Mouse (Mus musculus) gastrocnemius, postnatal 25 days (tissue): ENCODE results near the gene Lce3c. TPM values are rescaled to one million over a fixed set of nuclear protein-coding genes. Genes with fewer than 3 reads are reported as not detected.

Source experiments
- DNase-seq: peaks from one replicate; pipeline ENCODE4 v3.0.0; 2022
- long read RNA-seq, 2 experiments: library from polyadenylated mRNA; stranded (forward); transcript quantifications; one replicate each; pipeline ENCODE4 v2.0.0; 2021
- total RNA-seq, 2 experiments: library from RNA; stranded (reverse); gene quantifications; 1 replicate in 1 of 2; 2 replicates in 1 of 2; pipeline ENCODE4 v1.2.3; 2021

Gene Lce3c
- not detected for total RNA-seq
- long read RNA-seq, experiment 1 = 0 reads
- long read RNA-seq, experiment 2 = 0 reads

- DNase-seq = no peak
These were observed at the start of gene Lce3c for GRCm38 (mm10) chr3:92944186-92944585. TSS of gene Lce3c (plus strand) at chr3:92944486.

- DNase-seq = no peak
These were observed 49.8 kb upstream of the Lce3c start for GRCm38 (mm10) chr3:92894489-92894888.

GRCm38 (mm10) chr3:92902992-92903391 lies 41.3 kb upstream of the Lce3c start:
- no peak for DNase-seq

- no peak for DNase-seq
These were observed 40.6 kb upstream of the Lce3c start for GRCm38 (mm10) chr3:92903640-92904039.

GRCm38 (mm10) chr3:92905182-92905581 lies 39.1 kb upstream of the Lce3c start:
- DNase-seq = no peak

- DNase-seq = no peak
These were observed 36.7 kb upstream of the Lce3c start for GRCm38 (mm10) chr3:92907571-92907970.

- DNase-seq = no peak
These were observed 23.9 kb upstream of the Lce3c start for GRCm38 (mm10) chr3:92920364-92920763.

GRCm38 (mm10) chr3:92926130-92926529 lies 18.2 kb upstream of the Lce3c start, which contains the start of gene Lce3a:
TSS of gene Lce3a (minus strand) at chr3:92926230.
- DNase-seq = no peak

- no peak for DNase-seq
These were observed 11.6 kb upstream of the Lce3c start, which contains the start of gene Lce3b for GRCm38 (mm10) chr3:92932679-92933078. TSS of gene Lce3b (plus strand) at chr3:92932979.

- DNase-seq = no peak
These were observed 12.8 kb downstream of the Lce3c start, which contains the start of gene Lce3d for GRCm38 (mm10) chr3:92957090-92957489. TSS of gene Lce3d (plus strand) at chr3:92957390.

- DNase-seq = no peak
These were observed 22.5 kb downstream of the Lce3c start, which contains the start of gene Lce3e for GRCm38 (mm10) chr3:92966761-92967160. TSS of gene Lce3e (plus strand) at chr3:92967061.

- DNase-seq = no peak
These were observed 34.2 kb downstream of the Lce3c start for GRCm38 (mm10) chr3:92978484-92978883.

- no peak for DNase-seq
These were observed 47.6 kb downstream of the Lce3c start, which contains the start of gene Lce3f for GRCm38 (mm10) chr3:92991926-92992325. TSS of gene Lce3f (plus strand) at chr3:92992226.

Other genes starting within 250 kb of the Lce3c start
- not detected for gene Lce1e, start 235.4 kb upstream of the Lce3c start, total RNA-seq
- gene Lce1f, start 224.1 kb upstream of the Lce3c start, total RNA-seq = not detected
- gene Gm38119, start 205.4 kb upstream of the Lce3c start, total RNA-seq = not detected
- gene Lce1g, start 192.1 kb upstream of the Lce3c start, total RNA-seq = not detected
- gene Lce1h, start 179.4 kb upstream of the Lce3c start, total RNA-seq = not detected
- not detected for gene Lce1i, start 165.6 kb upstream of the Lce3c start, total RNA-seq
- gene Lce1j, start 154.0 kb upstream of the Lce3c start, total RNA-seq = not detected
- gene Lce1k, start 136.6 kb upstream of the Lce3c start, total RNA-seq = not detected
- gene Kprp, start 117.2 kb upstream of the Lce3c start, total RNA-seq = not detected
- gene Lce1l, start 93.2 kb upstream of the Lce3c start, total RNA-seq = not detected
- gene 2310050C09Rik, start 74.3 kb upstream of the Lce3c start, total RNA-seq = not detected
- gene Lce3a, start 18.3 kb upstream of the Lce3c start, total RNA-seq = not detected
- gene Lce3b, start 11.5 kb upstream of the Lce3c start, total RNA-seq = not detected
- gene Lce3d, start 12.9 kb downstream of the Lce3c start, total RNA-seq = not detected
- not detected for gene Lce3e, start 22.6 kb downstream of the Lce3c start, total RNA-seq
- gene Lce3f, start 47.7 kb downstream of the Lce3c start, total RNA-seq = not detected
- gene Crct1, start 71.2 kb downstream of the Lce3c start, total RNA-seq = not detected
- gene Lce1m, start 74.6 kb downstream of the Lce3c start, total RNA-seq = not detected
- not detected for gene Gm4858, start 124.3 kb downstream of the Lce3c start, total RNA-seq
- not detected for gene Crnn, start 200.3 kb downstream of the Lce3c start, total RNA-seq